Mouse (Mus musculus): ENCODE measurements around the gene Gm3099. TPM values are rescaled to one million over a fixed set of nuclear protein-coding genes. Genes with fewer than 3 reads are reported as not detected.

Gene Gm3099
- total RNA-seq (2023) = not detected

GRCm38 (mm10) chr14:3998094-3998493 is at the start of gene Gm3099:
Gm3099 (plus strand) TSS chr14:3998394.

GRCm38 (mm10) chr14:3963247-3963646 is 34.9 kb upstream of the Gm3099 start, which contains the start of gene Gm3095:
Gm3095 (plus strand) TSS chr14:3963547.

DNA sequence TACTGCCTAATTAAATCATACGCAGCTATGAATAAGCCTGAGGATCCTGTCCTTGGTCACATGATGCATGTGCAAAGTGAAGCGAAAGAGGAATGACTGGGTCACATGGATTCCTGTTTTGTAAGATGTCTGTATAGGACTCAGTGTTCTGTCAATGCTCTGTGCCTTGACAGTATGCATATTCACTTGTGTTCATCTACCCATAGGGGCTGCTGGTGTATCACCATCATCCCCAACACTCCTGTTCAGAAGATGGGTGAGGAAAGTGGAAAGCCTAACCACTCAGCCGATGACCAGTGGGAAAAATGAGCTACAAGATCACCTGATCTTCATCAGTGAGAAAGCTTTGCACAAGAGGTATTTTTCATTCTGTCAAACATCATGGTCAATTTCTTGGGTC is 25.4 kb downstream of the Gm3099 start, which contains the start of gene Gm5796:
TSS of gene Gm5796 (plus strand) at position 301 of the 400 bp plus-strand sequence.

Other genes starting within 250 kb of the Gm3099 start
- gene Gm3002, start 188.3 kb upstream of the Gm3099 start, total RNA-seq (2023) = not detected
- not detected for gene Gm3033, start 152.1 kb upstream of the Gm3099 start, total RNA-seq (2023)
- not detected for gene Gm2916, start 114.2 kb upstream of the Gm3099 start, total RNA-seq (2023)
- gene Gm3029, start 66.6 kb upstream of the Gm3099 start, total RNA-seq (2023) = not detected
- not detected for gene Gm3095, start 34.8 kb upstream of the Gm3099 start, total RNA-seq (2023)
- gene Gm5796, start 25.5 kb downstream of the Gm3099 start, total RNA-seq (2023) = not detected
- not detected for gene Gm3115, start 85.7 kb downstream of the Gm3099 start, total RNA-seq (2023)
- not detected for gene Gm8108, start 112.1 kb downstream of the Gm3099 start, total RNA-seq (2023)
- gene Gm3127, start 166.6 kb downstream of the Gm3099 start, total RNA-seq (2023) = not detected
- not detected for gene Gm2974, start 184.2 kb downstream of the Gm3099 start, total RNA-seq (2023)